Mouse (Mus musculus): ENCODE measurements at regions not wholly inside any gene's neighbourhood (a gene's known extent, or its start where the extent isn't known, plus 50 kb on each side); places are given as distances from the start of the nearest gene placed in this dataset.
A peak's percentile ranks its signal among the peaks of the same experiment; 100 is the strongest.

GRCm38 (mm10) chr16:61850310-61850709, 936.3 kb downstream of the Nsun3 start:
- peak; percentile 8 for DNase-seq
